Mouse (Mus musculus) Muller cell, postnatal 12 days (primary cell): Measurements from ENCODE around the gene Fastkd5.
A peak's percentile ranks its signal among the peaks of the same experiment; 100 is the strongest.
"Not testable (repeated sequence)": the region's sequence is repeated elsewhere in the genome, so short reads cannot be mapped to it uniquely, and the experiment has no call there.

Experiments
- DNase-seq: peaks from one replicate; pipeline ENCODE4 v3.0.0-alpha.2; 2015; ENCODE audit errors: inconsistent ontology term

Fastkd5 gene

GRCm38 (mm10) chr2:130629839-130630203 is at the start of gene Fastkd5, which contains the start of gene Ubox5:
Gene Fastkd5 (minus strand): TSS chr2:130630027.
Gene Ubox5 (minus strand): TSS chr2:130630038.
- DNase-seq, result peak; percentile 83

- DNase-seq, result no peak
Measured at GRCm38 (mm10) chr2:130679154-130679553, 49.3 kb upstream of the Fastkd5 start.

GRCm38 (mm10) chr2:130677211-130677610 is 47.4 kb upstream of the Fastkd5 start:
- no peak for DNase-seq

GRCm38 (mm10) chr2:130667559-130667958 is 37.7 kb upstream of the Fastkd5 start, which contains the start of gene Itpa:
Gene Itpa (plus strand): TSS chr2:130667610.
- peak; percentile 89 for DNase-seq

GRCm38 (mm10) chr2:130664102-130664701 is 34.4 kb upstream of the Fastkd5 start, which contains the start of gene Ddrgk1:
Gene Ddrgk1 (minus strand): TSS chr2:130664659.
- DNase-seq, result peak; percentile 96

GRCm38 (mm10) chr2:130663342-130663741 is 33.5 kb upstream of the Fastkd5 start:
- DNase-seq, result no peak

- no peak for DNase-seq
Measured at GRCm38 (mm10) chr2:130658530-130658929, 28.7 kb upstream of the Fastkd5 start.

- no peak for DNase-seq
Measured at GRCm38 (mm10) chr2:130657541-130657940, 27.7 kb upstream of the Fastkd5 start.

GRCm38 (mm10) chr2:130656536-130656935 is 26.7 kb upstream of the Fastkd5 start:
- DNase-seq, result no peak

- DNase-seq, result no peak
Measured at GRCm38 (mm10) chr2:130655660-130656339, 26.0 kb upstream of the Fastkd5 start.

- DNase-seq, result no peak
Measured at GRCm38 (mm10) chr2:130653760-130654159, 23.9 kb upstream of the Fastkd5 start.

- no peak for DNase-seq
Measured at GRCm38 (mm10) chr2:130653303-130653702, 23.5 kb upstream of the Fastkd5 start.

GRCm38 (mm10) chr2:130649028-130649427 is 19.2 kb upstream of the Fastkd5 start:
- DNase-seq, result not testable (repeated sequence)

- no peak for DNase-seq
Measured at GRCm38 (mm10) chr2:130645198-130645597, 15.4 kb upstream of the Fastkd5 start.

GRCm38 (mm10) chr2:130642684-130643369 is 13.0 kb upstream of the Fastkd5 start, which contains the start of gene Lzts3:
Gene Lzts3 (minus strand): TSS chr2:130642803.
- DNase-seq, result peak; percentile 97

- peak; percentile 70 for DNase-seq
Measured at GRCm38 (mm10) chr2:130642197-130642660, 12.4 kb upstream of the Fastkd5 start.

GRCm38 (mm10) chr2:130641351-130642025 is 11.7 kb upstream of the Fastkd5 start:
- DNase-seq, result no peak

- no peak for DNase-seq
Measured at GRCm38 (mm10) chr2:130639276-130639675, 9.4 kb upstream of the Fastkd5 start.

GRCm38 (mm10) chr2:130638101-130638611 is 8.3 kb upstream of the Fastkd5 start:
- no peak for DNase-seq

- no peak for DNase-seq
Measured at GRCm38 (mm10) chr2:130635847-130636246, 6.0 kb upstream of the Fastkd5 start.

- peak; percentile 53 for DNase-seq
Measured at GRCm38 (mm10) chr2:130634739-130635411, 5.0 kb upstream of the Fastkd5 start.
